Mouse (Mus musculus) stomach, embryonic 15.5 days (tissue): ENCODE measurements around the gene Pacsin2. TPM values are rescaled to one million over a fixed set of nuclear protein-coding genes. Genes with fewer than 3 reads are reported as not detected.
"Not testable (repeated sequence)": the region's sequence is repeated elsewhere in the genome, so short reads cannot be mapped to it uniquely, and the experiment has no call there.

Experiments used
- ATAC-seq: fragments of 200-750 bp; cut with Nextera tagmentation; 2 replicates; pipeline ENCODE4 v1.8.0; 2017; ENCODE audit warnings: low read depth, moderate number of reproducible peaks, moderate TSS enrichment; ENCODE audit not compliant: insufficient read depth, low FRiP score
- H3K27ac ChIP-seq: fragments of 300-500 bp; sonication (generic); 2 replicates; pipeline ENCODE4 v1.5.1; 2015; ENCODE audit warnings: mild to moderate bottlenecking, inconsistent platforms
- H3K27me3 ChIP-seq: fragments of 300-500 bp; sonication (generic); replicated peaks from 2 replicates; pipeline ENCODE4 v1.6.1; 2015; ENCODE audit warnings: inconsistent platforms
- H3K36me3 ChIP-seq: fragments of 300-500 bp; sonication (generic); 2 replicates; pipeline ENCODE4 v1.6.1; 2015; ENCODE audit warnings: inconsistent platforms
- H3K4me1 ChIP-seq: fragments of 300-500 bp; sonication (generic); 2 replicates; pipeline ENCODE4 v1.6.1; 2015; ENCODE audit warnings: inconsistent platforms
- H3K4me2 ChIP-seq: fragments of 300-500 bp; sonication (generic); 2 replicates; pipeline ENCODE4 v1.6.1; 2015; ENCODE audit warnings: mild to moderate bottlenecking, inconsistent platforms
- H3K4me3 ChIP-seq: fragments of 300-500 bp; sonication (generic); replicated peaks from 2 replicates; pipeline ENCODE4 v1.5.1; 2015; ENCODE audit warnings: inconsistent platforms
- H3K9ac ChIP-seq: fragments of 300-500 bp; sonication (generic); 2 replicates; pipeline ENCODE4 v1.6.1; 2015; ENCODE audit warnings: inconsistent platforms
- H3K9me3 ChIP-seq: fragments of 300-500 bp; sonication (generic); 2 replicates; pipeline ENCODE4 v1.6.1; 2016; ENCODE audit warnings: inconsistent platforms
- WGBS: fragments of 180-500 bp; shearing (Covaris S2); methylation state at CpG from one replicate; pipeline ENCODE4 v1.1.7; 2015; 5-methylcytosine and 5-hydroxymethylcytosine counted together
- polyA plus RNA-seq: library from polyadenylated mRNA; unstranded; fragments of >200 nt; fragmentation: Nextera tagmentation; extraction: Ambion mirVana; gene quantifications from 2 replicates; pipeline ENCODE4 v1.2.1, GENCODE M21; 2015

Pacsin2 gene
- polyA plus RNA-seq, 1 experiment from 2014 or later = 64.0 TPM

DNA sequence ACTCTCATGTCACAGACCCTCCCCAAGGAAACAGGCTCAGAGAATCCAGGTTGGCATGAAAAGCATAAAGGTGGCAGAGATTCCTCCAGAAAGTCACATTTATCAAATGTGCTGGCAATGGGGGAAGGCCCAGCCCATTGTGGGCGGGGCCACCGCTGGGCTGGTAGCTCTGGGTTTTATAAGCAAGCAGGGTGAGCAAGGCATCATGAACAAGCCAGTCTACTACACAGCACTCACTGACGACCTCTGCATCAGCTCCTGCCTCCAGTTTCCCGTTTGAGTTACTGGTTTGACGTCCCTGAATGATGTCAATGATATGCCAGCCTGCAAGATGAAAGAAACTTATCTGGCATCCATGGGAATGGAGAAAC is 10.0 kb upstream of the Pacsin2 start:
- 23% methylated on average over 5 of the region's 5 CpGs for WGBS
- H3K4me2 ChIP-seq = peak overlapping the region; percentile 32
- peak; percentile 50 for ATAC-seq

DNA sequence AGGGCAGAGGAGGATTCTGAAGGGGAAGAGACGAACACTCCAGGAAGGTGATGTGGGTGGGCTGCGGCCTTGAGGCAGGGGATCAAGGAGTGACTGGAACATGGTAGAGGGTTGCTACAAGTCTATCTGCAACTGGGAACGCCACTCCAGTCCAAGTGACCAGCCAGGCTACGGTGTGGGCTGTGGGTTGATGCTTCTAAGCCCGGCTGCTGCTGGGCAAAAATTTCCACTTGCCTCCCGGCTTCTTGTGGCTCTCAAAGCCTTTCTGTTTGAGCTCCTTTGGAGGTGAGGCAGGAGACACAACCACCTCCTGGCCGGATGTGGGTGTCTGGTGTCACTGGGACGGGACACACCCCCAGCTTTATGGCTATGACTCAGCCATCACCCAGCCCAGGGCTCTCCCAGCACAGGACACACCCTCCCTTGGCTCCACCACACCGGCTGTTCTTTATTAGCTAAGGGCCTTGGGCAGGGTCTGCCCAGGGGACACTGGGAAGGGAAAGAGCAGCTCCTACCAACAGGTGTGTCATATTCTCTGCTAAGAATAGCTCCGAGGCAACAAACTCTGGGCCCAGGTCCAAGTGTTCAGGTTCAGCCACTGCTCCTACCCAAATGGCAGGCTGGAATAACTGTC is 9.5 kb upstream of the Pacsin2 start:
- peak overlapping the region; percentile 32 for H3K4me2 ChIP-seq

More for the DNA sequence above, 10.0 kb upstream of the Pacsin2 start:
- Histone ChIP-seq H3K27ac (peak overlapping the region; percentile 89), H3K36me3 (no peaks in the 10 kb centered on the region), H3K9ac (no peak overlapping the region), H3K9me3 (no peaks in the 10 kb centered on the region), H3K4me1 (peaks cover 13% of the 10 kb centered on the region), H3K4me3 (no peak overlapping the region), H3K27me3 (no peaks in the 10 kb centered on the region)

DNA sequence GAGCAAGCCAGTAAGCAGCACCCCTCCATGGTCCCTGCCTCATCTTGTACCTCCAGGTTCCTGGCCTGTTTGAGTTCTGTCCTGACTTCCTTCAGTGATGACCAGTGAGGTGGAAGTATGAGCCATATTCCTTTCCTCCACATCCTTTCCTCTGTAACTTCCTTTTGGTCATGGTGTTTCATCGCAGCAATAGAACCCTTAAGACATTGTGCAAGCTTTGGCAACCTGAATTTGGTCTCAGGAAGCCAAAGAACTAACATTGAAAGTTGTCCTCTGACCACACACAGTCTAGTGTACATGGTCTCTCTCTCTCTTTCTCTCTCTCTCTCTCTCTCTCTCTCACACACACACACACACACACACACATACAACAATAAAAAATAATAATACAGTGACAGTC is 8.8 kb upstream of the Pacsin2 start:
- no peak overlapping the region for H3K4me3 ChIP-seq
- H3K4me1 ChIP-seq = peaks cover 13% of the 10 kb centered on the region
- ATAC-seq = no peak
- 85% methylated on average over 1 of the region's 1 CpGs for whole genome bisulfite sequencing
- no peaks in the 10 kb centered on the region for H3K9me3 ChIP-seq
- no peaks in the 10 kb centered on the region for H3K36me3 ChIP-seq
- H3K4me2 ChIP-seq = no peak overlapping the region
- 0 out of 2 replicates have a peak overlapping the region, but pooled peaks have one; percentile 83 for H3K27ac ChIP-seq
- no peak overlapping the region for H3K9ac ChIP-seq
- H3K27me3 ChIP-seq = no peaks in the 10 kb centered on the region

More for the DNA sequence above, 9.5 kb upstream of the Pacsin2 start:
- Histone ChIP-seq H3K4me3 (no peak overlapping the region), H3K9ac (no peak overlapping the region), H3K4me1 (peaks cover 13% of the 10 kb centered on the region), H3K36me3 (no peaks in the 10 kb centered on the region), H3K9me3 (no peaks in the 10 kb centered on the region), H3K27me3 (no peaks in the 10 kb centered on the region), H3K27ac (peak overlapping the region; percentile 89)
- WGBS = 42% methylated on average over 10 of the region's 10 CpGs
- ATAC-seq = peak; percentile 97

DNA sequence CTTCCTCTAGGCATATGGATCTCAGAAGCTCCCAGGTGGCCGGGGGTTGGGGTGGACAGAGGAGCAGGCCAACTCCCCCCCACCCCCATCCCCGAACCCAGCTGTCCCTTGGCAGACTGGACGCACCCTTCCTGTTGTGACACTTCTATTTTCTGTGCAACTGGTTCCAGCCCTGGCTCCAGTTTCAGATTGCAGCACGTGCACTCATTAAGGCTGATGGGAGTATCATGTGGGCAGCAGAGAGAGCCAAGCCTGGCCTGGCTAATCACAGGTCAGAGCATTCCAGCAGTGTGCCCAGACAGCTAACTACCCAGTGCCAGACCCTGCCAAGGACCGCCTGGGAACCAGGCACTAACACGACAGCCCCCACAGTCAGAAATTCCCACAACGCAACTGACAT is 7.1 kb upstream of the Pacsin2 start:
- Histone ChIP-seq H3K9ac (no peak overlapping the region), H3K27ac (no peak overlapping the region), H3K36me3 (no peaks in the 10 kb centered on the region), H3K27me3 (no peaks in the 10 kb centered on the region), H3K4me2 (no peak overlapping the region), H3K9me3 (no peaks in the 10 kb centered on the region), H3K4me3 (no peak overlapping the region), H3K4me1 (peaks cover 13% of the 10 kb centered on the region)
- ATAC-seq = no peak
- WGBS = 68% methylated on average over 7 of the region's 7 CpGs

DNA sequence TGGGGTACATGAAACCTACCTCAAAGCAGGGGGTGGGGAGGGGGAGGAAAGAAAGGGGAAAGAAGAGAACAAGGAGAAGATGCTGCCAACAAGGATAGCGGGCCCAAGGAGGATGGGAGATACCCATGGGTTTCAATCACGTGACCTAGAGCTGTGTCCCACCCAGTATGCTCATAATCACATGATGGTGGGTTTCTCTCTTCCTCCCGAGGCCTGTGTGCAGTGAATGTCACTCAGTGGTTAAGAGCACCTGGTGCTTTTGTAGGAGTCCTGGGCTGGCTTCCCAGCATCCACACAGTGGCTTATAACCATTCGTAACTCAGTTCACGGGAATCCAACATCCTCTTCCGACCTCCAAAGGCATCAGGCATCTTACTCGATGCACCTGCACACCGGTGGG is 6.0 kb upstream of the Pacsin2 start:
- WGBS = 87% methylated on average over 8 of the region's 8 CpGs
- H3K4me3 ChIP-seq = no peak overlapping the region
- ATAC-seq = no peak
- H3K27ac ChIP-seq = no peak overlapping the region
- no peaks in the 10 kb centered on the region for H3K27me3 ChIP-seq
- no peak overlapping the region for H3K9ac ChIP-seq
- no peaks in the 10 kb centered on the region for H3K36me3 ChIP-seq
- no peaks in the 10 kb centered on the region for H3K9me3 ChIP-seq
- peaks cover 13% of the 10 kb centered on the region for H3K4me1 ChIP-seq
- H3K4me2 ChIP-seq = no peak overlapping the region

DNA sequence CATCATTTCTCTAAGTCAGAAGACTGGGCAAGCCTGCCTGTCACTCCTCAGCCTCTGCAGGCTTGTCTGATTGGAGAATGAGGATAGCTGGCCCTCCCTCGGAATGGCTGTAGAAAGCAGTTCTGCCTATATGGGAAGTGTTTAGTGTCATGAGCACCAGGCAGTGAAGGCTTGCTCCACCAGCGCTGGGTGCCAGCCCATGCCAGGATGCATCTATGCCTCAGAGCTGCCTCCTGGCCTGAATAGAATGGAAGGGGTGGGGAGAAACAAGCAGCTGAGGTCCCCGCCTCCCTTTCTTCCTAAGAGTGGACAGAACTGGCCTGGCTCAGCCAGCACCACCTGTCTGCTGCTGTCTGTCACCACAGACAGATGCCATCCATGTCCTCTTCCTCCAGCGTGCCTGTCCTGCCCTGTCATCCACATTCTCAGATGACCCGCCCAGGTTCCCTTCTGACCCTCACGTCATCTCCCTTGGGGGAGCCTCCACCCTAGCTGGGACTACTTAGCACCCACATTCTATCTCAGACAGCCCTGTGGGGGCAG is 4.9 kb upstream of the Pacsin2 start:
- peaks cover 8% of the 10 kb centered on the region; the same call in 1 of the 2 replicates for H3K4me1 ChIP-seq
- no peak for ATAC-seq
- H3K9me3 ChIP-seq = no peaks in the 10 kb centered on the region
- no peak overlapping the region for H3K27ac ChIP-seq
- H3K4me2 ChIP-seq = no peak overlapping the region
- no peaks in the 10 kb centered on the region for H3K36me3 ChIP-seq
- no peaks in the 10 kb centered on the region for H3K27me3 ChIP-seq
- H3K4me3 ChIP-seq = no peak overlapping the region
- 60% methylated on average over 6 of the region's 6 CpGs for WGBS
- no peak overlapping the region for H3K9ac ChIP-seq

DNA sequence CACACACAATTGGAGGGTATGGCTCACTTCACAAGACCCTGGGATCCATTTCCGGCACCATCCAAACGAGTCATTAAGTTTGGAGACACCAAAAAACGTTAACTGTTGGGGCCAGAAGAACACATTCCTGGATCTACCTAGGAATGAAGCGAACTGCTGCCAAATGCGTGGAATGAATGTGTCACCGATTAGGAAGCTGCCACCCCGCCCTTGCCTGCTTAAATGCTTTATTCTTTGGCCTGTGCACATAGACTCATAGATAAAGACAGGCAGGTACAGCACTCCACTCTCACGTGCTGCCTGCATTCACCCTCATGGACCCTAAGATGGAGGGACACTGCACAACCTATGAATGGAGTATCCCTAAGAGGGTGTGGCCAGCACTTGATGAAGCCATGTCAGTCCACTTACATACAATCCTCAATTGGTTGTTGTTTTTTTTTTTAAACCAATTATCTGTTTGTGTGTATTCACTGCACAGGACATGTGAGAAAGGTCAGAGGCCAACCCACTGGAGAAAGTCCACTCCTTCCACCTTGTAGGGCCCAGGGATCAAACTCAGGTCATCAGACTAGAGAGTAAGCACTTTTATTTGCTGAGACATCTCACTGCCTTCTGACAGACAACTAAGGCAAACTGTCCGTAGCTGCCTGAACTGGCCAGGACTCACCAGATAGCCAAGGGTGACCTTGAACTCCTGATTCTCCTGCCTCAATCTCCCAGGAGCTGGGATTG is 3.0 kb upstream of the Pacsin2 start:
- Histone ChIP-seq H3K9me3 (no peaks in the 10 kb centered on the region), H3K4me1 (peaks cover 9% of the 10 kb centered on the region; the same call in 1 of the 2 replicates), H3K4me2 (no peak overlapping the region), H3K27ac (no peak overlapping the region), H3K4me3 (no peak overlapping the region), H3K9ac (no peak overlapping the region), H3K36me3 (no peaks in the 10 kb centered on the region), H3K27me3 (no peaks in the 10 kb centered on the region)
- no peak for ATAC-seq
- WGBS = 75% methylated on average over 9 of the region's 9 CpGs

DNA sequence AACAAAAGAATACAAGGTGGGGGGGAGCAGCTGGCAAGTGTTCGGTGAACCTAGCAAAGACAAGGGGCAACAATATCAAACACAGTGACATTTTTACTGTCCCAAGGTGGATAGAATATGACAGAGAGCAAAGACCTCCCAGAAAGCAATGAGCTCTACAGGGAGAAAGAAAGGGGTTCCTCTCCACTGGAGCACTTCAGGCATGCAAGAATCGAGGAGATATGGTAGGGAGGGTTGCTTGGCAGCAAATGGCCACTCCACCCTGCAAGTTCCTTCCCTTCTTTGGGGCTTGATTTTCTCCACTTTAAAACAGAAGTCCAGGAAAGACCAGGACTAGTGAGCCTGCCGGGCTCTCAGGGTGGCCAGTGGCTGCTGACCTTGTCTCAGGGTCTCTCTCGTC is 1.9 kb upstream of the Pacsin2 start:
- Histone ChIP-seq H3K27me3 (no peaks in the 10 kb centered on the region), H3K4me2 (no peak overlapping the region), H3K27ac (no peak overlapping the region), H3K36me3 (no peaks in the 10 kb centered on the region), H3K4me3 (no peak overlapping the region), H3K9me3 (no peaks in the 10 kb centered on the region), H3K9ac (no peak overlapping the region), H3K4me1 (peaks cover 9% of the 10 kb centered on the region; the same call in 1 of the 2 replicates)
- no peak for ATAC-seq
- WGBS = 73% methylated on average over 4 of the region's 4 CpGs

DNA sequence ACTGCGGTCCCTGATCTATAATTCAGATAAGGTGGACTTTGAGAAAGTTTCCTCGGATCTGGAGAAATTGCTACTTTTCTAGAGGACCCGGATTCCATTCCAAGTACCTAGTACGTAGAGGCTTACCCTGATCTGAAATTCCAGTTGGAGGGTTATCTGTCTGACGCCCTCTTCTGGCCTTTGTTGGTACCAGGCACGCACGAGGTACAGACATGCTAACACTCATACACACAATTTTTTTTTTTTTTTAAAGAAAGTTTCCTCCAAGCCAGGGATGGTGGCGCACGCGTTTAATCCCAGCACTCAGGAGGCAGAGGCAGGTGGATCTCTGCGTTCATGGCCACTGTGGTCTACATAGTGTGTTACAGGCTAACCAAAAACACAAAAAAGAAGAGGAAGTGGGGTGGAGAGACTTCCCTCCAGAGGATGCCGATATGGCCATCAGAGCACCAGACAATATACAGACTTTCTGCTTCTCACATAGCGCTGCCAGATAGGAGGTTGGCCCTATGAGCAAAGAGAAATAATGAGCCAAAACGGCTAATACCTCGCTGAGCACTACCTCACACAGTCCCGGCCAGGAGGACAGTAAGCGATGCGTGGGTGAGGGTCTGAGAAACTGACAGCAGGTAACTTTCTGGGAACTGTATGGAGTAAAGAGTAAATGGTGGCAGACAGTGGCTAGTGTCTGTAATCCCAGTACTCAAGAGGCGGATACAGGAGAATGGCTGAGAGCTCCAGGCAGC is 672 bp upstream of the Pacsin2 start:
- no peak for ATAC-seq
- Histone ChIP-seq H3K4me1 (peaks cover 9% of the 10 kb centered on the region; the same call in 1 of the 2 replicates), H3K36me3 (no peaks in the 10 kb centered on the region), H3K27ac (peak overlapping the region; percentile 31; the same call in 1 of the 2 replicates), H3K27me3 (no peaks in the 10 kb centered on the region), H3K4me2 (peak overlapping the region; percentile 84), H3K9ac (no peak overlapping the region), H3K4me3 (peak overlapping the region; percentile 84), H3K9me3 (no peaks in the 10 kb centered on the region)
- 76% methylated on average over 19 of the region's 19 CpGs for WGBS

DNA sequence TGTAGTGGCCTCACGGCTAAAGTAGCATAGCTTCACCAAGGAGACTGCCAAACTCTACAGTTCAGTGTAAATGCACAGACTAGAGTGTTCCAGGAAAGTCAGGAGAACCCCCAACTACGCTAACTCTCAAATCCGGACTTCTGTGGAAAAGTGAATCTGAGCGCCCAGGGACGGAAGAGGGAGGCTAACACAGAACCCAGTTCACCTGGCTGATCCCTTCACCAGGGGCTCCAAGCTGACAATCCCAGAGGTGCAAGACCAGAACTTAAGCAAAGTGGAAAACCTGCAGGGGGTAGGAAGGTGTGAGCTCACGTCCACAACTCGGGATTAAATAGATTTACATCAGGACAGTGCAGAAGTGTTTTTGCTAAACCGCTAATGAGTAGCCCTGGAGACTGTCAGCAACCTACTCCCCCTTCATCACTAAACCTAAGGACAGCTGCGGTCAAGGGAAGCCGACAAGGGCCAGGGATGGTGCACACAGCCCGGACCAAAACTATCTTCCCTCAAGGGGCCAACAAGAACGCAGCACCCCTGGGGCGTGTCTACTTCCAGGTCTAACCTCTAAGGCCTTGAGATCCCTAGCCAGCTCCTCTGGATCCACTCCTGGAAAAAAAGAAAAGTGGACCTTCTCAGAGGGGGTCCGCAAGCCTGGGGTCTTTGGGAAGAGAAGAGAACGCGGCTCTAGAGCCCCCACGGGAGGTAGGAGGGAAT is 880 bp downstream of the Pacsin2 start:
- no peak for ATAC-seq
- H3K36me3 ChIP-seq = no peaks in the 10 kb centered on the region
- H3K9ac ChIP-seq = peak overlapping the region; percentile 62
- H3K4me1 ChIP-seq = peaks cover 9% of the 10 kb centered on the region; the same call in 1 of the 2 replicates
- H3K27ac ChIP-seq = peak overlapping the region; percentile 83
- H3K4me2 ChIP-seq = peak overlapping the region; percentile 84
- no peaks in the 10 kb centered on the region for H3K27me3 ChIP-seq
- H3K9me3 ChIP-seq = no peaks in the 10 kb centered on the region
- 4% methylated on average over 17 of the region's 17 CpGs for WGBS
- H3K4me3 ChIP-seq = peak overlapping the region; percentile 84

DNA sequence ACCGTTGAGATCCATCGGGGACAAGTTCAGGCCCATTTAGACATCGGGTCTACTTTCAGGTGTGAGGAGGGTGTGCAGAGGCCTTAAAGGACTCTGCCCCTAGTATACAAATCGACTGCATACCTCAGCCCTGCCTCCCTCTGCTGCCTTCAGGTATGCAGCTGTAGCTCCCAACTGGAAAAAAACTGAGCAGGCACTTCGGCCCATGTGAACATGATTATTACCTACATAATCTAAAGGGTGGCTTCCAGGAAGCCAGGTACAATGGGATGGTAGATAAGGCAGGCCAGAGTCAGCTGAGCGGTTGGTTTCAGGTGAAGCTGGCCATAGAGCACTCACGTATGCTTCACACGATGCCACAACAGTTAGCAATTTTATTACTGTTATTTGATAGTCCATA is 2.1 kb downstream of the Pacsin2 start:
- H3K27ac ChIP-seq, H3K9me3 ChIP-seq, H3K9ac ChIP-seq, ATAC-seq, H3K27me3 ChIP-seq, H3K4me3 ChIP-seq, H3K4me1 ChIP-seq, H3K36me3 ChIP-seq: not testable (repeated sequence)
- H3K4me2 ChIP-seq = peak overlapping the region; percentile 84
- 80% methylated on average over 8 of the region's 8 CpGs for WGBS
